Mouse (Mus musculus) stomach, embryonic 16.5 days (tissue): ENCODE results near the gene Larp1. TPM values are rescaled to one million over a fixed set of nuclear protein-coding genes. Genes with fewer than 3 reads are reported as not detected.

Experiments
- ATAC-seq: fragments of 200-750 bp; cut with Nextera tagmentation; 2 replicates; pipeline ENCODE4 v1.8.0; 2017; ENCODE audit warnings: moderate number of reproducible peaks, moderate TSS enrichment; ENCODE audit not compliant: insufficient read depth, low FRiP score
- H3K27ac ChIP-seq: fragments of 300-500 bp; sonication (generic); 2 replicates; pipeline ENCODE4 v1.5.1; 2014; ENCODE audit warnings: low read length
- H3K27me3 ChIP-seq: fragments of 300-500 bp; sonication (generic); 2 replicates; pipeline ENCODE4 v1.6.1; 2014; ENCODE audit warnings: low read length, control low read depth, mixed read lengths; ENCODE audit not compliant: control insufficient read depth, insufficient read depth
- H3K36me3 ChIP-seq: fragments of 300-500 bp; sonication (generic); 2 replicates; pipeline ENCODE4 v1.6.1; 2014; ENCODE audit warnings: low read length; ENCODE audit not compliant: control insufficient read depth, insufficient read depth
- H3K4me1 ChIP-seq: fragments of 300-500 bp; sonication (generic); 2 replicates; pipeline ENCODE4 v1.6.1; 2014; ENCODE audit warnings: low read length, control low read depth, mixed read lengths; ENCODE audit not compliant: control insufficient read depth, insufficient read depth
- H3K4me2 ChIP-seq: fragments of 300-500 bp; sonication (generic); 2 replicates; pipeline ENCODE4 v1.6.1; 2014; ENCODE audit warnings: low read depth, low read length, mixed read lengths
- H3K4me3 ChIP-seq: fragments of 300-500 bp; sonication (generic); replicated peaks from 2 replicates; pipeline ENCODE4 v1.5.1; 2014; ENCODE audit warnings: mild to moderate bottlenecking, low read length
- H3K9ac ChIP-seq: fragments of 300-500 bp; sonication (generic); 2 replicates; pipeline ENCODE4 v1.6.1; 2014; ENCODE audit warnings: low read length
- H3K9me3 ChIP-seq: fragments of 300-500 bp; sonication (generic); replicated peaks from 2 replicates; pipeline ENCODE4 v1.6.1; 2016; ENCODE audit warnings: low read length, control low read depth; ENCODE audit not compliant: control insufficient read depth
- WGBS: fragments of 180-500 bp; shearing (Covaris S2); extraction: QIAGEN DNeasy Blood & Tissue Kit; methylation state at CpG from one replicate; pipeline ENCODE4 v1.1.7; 2014; 5-methylcytosine and 5-hydroxymethylcytosine counted together
- polyA plus RNA-seq: library from polyadenylated mRNA; unstranded; fragments of >200 nt; fragmentation: Nextera tagmentation; extraction: Ambion mirVana; gene quantifications from 2 replicates; pipeline ENCODE4 v1.2.1, GENCODE M21; 2015

Gene Larp1
- polyA plus RNA-seq, 1 experiment from 2014 or later: 22.9 TPM

DNA sequence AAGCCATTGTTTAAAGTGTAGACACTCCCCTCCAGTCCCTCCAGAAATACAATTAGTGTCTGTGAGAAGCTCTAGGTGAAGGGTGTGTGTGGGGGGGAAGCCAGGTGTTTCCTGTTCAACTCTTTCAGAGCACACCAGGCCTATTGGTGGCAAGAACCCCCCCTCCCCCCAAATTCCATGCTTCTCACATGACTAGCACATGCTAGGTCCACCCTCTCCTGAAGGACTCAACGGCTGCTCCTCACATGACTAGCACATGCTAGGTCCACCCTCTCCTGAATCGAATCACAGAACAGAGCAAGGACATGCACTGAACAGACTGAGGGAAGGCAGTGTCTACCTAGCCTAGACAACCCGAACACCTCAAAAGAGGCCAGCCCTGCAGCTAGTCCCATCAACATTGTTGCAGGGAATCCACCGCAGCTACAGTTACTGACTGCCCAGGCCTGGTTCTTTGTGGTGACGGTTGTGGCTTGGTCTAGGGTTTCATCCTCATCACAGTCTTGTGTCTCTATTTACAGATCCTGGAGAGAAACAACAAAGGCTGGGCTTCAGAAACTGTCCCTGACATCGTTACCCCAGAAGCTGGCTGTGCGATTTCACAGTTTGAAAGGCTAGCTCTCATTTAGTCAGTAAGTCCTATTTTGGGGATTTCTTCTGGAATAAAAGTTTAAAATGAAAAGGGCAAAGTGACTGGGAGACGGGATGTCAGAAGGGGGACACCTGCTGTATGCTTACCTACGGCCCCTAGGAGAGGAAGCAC is 93.9 kb downstream of the Larp1 start:
- Histone ChIP-seq H3K27me3 (no peaks in the 10 kb centered on the region), H3K9ac (peak overlapping the region; percentile 97), H3K9me3 (no peaks in the 10 kb centered on the region), H3K4me1 (peaks cover 9% of the 10 kb centered on the region), H3K4me3 (no peak overlapping the region), H3K36me3 (no peaks in the 10 kb centered on the region), H3K4me2 (peak overlapping the region; percentile 50; the same call in 1 of the 2 replicates), H3K27ac (peak overlapping the region; percentile 34; the same call in 1 of the 2 replicates)
- WGBS: 85% methylated on average over 9 of the region's 9 CpGs
- no peak for ATAC-seq

DNA sequence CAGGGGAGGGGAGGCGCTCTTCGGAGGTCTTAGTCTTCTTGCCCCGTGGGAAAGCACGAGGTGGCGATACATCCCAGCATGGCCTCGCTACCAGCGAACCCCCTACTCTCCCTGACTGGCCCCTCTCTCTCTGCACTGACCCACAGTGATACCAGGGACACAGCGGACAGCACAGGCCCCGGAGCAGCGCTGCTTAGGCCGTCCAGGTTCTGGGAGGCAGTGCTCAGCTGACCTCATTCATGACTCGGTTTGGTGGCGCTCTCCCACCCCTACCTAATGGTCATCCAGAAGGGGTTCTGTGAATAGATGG is 94.4 kb downstream of the Larp1 start:
- 51% methylated on average over 13 of the region's 13 CpGs for WGBS
- Histone ChIP-seq H3K9ac (peak overlapping the region; percentile 97), H3K4me3 (peak overlapping the region; percentile 99), H3K4me1 (peaks cover 9% of the 10 kb centered on the region), H3K27me3 (no peaks in the 10 kb centered on the region), H3K4me2 (peak overlapping the region; percentile 50), H3K9me3 (no peaks in the 10 kb centered on the region), H3K27ac (peak overlapping the region; percentile 47), H3K36me3 (no peaks in the 10 kb centered on the region)
- peak; percentile 31; the same call in 1 of the 2 replicates for ATAC-seq

DNA sequence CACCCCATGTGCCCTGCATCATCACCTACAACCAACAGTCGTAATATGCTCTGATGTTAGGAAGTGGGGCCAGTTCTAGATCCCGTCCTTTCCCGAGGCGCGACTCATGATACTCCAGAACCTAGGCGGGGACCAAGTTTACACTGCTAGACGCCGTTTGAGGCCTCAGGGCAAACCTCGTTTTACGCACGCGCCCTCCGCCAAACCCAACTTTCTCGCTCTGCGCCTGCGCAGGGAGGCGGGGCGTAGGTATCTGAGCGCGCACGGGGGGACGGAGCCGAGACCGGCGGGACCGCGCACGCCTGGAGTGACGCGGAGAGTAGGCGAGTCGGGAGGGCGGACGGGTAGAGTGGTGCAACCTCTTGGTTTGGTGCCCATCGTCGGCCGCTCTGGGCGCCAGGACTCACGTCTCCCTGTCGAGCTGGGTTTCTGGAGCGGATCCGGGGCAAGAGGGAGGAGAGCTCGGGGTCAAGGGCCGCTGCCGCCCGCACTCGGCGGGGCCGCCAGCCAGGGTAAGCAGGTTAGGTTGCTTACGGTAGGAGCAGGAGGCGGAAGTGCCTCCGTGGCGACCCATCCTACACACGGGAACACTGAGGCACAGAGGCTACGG is 94.9 kb downstream of the Larp1 start, which contains the start of gene Cnot8:
Gene Cnot8, plus strand, starts transcription at position 457 of the 610 bp plus-strand sequence.
- peak within 1 kb of the TSS; percentile 97 for H3K9ac ChIP-seq
- peak; percentile 98 for ATAC-seq
- H3K27me3 ChIP-seq: no peaks in the 10 kb centered on the region
- no peaks in the 10 kb centered on the region for H3K9me3 ChIP-seq
- under 1% methylated on average over 55 of the region's 55 CpGs for WGBS
- H3K4me3 ChIP-seq: peak within 1 kb of the TSS; percentile 99
- H3K4me1 ChIP-seq: peaks cover 9% of the 10 kb centered on the region
- H3K4me2 ChIP-seq: peak within 1 kb of the TSS; percentile 50
- peak within 1 kb of the TSS; percentile 97 for H3K27ac ChIP-seq
- H3K36me3 ChIP-seq: no peaks in the 10 kb centered on the region

DNA sequence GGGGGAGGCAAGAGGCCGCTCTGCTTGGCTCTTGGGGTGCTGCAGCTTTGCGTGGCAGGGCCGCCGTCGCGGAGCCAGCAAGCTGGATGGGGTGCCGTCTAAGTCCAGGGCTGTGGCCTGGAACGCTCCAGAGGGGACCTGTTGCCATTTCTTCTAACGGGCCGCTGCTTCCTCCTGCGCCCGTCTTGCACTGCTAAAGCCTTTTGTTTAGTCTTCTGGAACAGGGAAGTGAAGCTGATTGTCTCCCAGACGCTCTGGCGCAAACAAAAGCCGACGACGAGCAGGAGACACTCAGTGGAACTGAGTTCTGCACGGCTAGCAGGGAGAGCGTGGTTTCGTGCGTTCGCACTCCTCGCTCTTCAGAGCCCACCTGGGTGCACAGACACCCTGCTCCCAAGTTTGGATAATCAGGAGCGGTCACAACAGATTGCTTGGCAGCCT is 95.5 kb downstream of the Larp1 start:
- Histone ChIP-seq H3K4me1 (peaks cover 9% of the 10 kb centered on the region), H3K27me3 (no peaks in the 10 kb centered on the region), H3K27ac (peak overlapping the region; percentile 97), H3K4me2 (peak overlapping the region; percentile 49), H3K9me3 (no peaks in the 10 kb centered on the region), H3K36me3 (no peaks in the 10 kb centered on the region), H3K9ac (peak overlapping the region; percentile 97), H3K4me3 (peak overlapping the region; percentile 99)
- ATAC-seq: no peak; the same call in none of the 2 replicates
- under 1% methylated on average over 24 of the region's 24 CpGs for whole genome bisulfite sequencing

DNA sequence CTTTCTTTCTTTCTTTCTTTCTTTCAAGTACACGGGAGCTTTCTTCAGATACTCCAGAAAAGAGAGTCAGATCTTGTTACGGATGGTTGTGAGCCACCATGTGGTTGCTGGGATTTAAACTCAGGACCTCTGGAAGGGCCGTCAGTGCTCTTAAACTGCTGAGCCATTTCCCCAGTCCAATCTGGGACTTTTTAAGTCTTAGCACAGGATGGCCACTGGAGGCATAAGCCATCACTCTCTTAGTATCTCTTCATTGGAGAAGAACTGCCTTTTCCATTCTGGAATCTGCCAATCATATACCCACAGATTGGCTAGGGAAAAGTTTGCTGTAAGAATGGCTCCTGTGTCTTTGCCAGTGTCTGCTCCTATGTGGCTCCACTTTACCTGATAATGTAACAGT is 98.1 kb downstream of the Larp1 start:
- no peaks in the 10 kb centered on the region for H3K27me3 ChIP-seq
- WGBS: 39% methylated on average over 3 of the region's 3 CpGs
- no peak for ATAC-seq

DNA sequence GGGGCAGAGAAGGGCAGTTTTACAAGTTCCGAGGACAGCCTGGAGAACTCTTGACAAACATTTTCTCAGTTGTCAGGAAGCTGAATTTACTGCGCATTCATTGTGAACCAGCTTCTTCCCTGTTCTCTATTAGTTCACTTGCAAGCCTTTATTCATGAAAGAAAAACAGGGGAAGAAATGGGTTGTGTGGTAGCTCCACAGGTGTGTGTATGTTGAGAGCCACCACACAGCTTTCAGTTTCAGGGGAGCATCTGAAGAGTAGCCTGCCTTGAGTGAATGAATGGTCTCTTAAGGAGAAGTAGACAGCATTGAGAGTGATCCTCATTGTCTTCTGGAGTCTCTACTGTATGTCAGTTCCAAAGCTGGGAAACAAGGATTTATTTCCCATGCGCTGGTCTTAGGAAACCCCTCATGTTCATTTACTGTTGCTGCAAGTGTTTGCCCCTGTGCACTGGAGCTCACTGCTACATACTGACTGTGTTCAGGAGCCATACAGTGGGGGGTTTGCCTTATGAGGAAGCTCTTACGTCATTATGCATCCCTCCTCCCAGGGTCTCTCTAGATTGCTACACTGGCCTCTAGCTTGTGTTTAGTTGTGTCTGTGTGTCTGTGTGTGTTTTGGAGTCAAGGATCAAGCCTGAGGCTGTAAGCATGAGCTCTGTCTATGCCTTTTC is 98.9 kb downstream of the Larp1 start:
- H3K27me3 ChIP-seq: no peaks in the 10 kb centered on the region
- no peaks in the 10 kb centered on the region for H3K9me3 ChIP-seq
- H3K4me1 ChIP-seq: peaks cover 9% of the 10 kb centered on the region
- H3K9ac ChIP-seq: no peak overlapping the region
- 81% methylated on average over 4 of the region's 4 CpGs for WGBS
- ATAC-seq: no peak
- H3K4me2 ChIP-seq: no peak overlapping the region
- no peak overlapping the region for H3K27ac ChIP-seq
- H3K36me3 ChIP-seq: peaks cover 14% of the 10 kb centered on the region; the same call in 1 of the 2 replicates
- H3K4me3 ChIP-seq: no peak overlapping the region

More for the DNA sequence above, 98.1 kb downstream of the Larp1 start:
- no peaks in the 10 kb centered on the region for H3K9me3 ChIP-seq
- no peak overlapping the region for H3K4me2 ChIP-seq
- H3K27ac ChIP-seq: no peak overlapping the region
- peaks cover 14% of the 10 kb centered on the region; the same call in 1 of the 2 replicates for H3K36me3 ChIP-seq
- no peak overlapping the region for H3K4me3 ChIP-seq
- peaks cover 9% of the 10 kb centered on the region for H3K4me1 ChIP-seq
- no peak overlapping the region for H3K9ac ChIP-seq

Other genes starting within 250 kb of the Larp1 start
- 5.9 and 6.6 TPM in 2 replicates for gene Sap30l, start 207.4 kb upstream of the Larp1 start, polyA plus RNA-seq
- gene Hand1, start 176.2 kb upstream of the Larp1 start, polyA plus RNA-seq: 1.0 and 1.4 TPM in 2 replicates
- gene Gm12248, start 84.1 kb downstream of the Larp1 start, polyA plus RNA-seq: not detected in 2 replicates
- 71.7 and 74.6 TPM in 2 replicates for gene Cnot8, start 95.1 kb downstream of the Larp1 start, polyA plus RNA-seq
- 12.7 and 14.9 TPM in 2 replicates for gene Gemin5, start 159.5 kb downstream of the Larp1 start, polyA plus RNA-seq
- gene Mrpl22, start 162.6 kb downstream of the Larp1 start, polyA plus RNA-seq: 111 and 118 TPM in 2 replicates
- 4.5 and 6.3 TPM in 2 replicates for gene Igtp, start 190.5 kb downstream of the Larp1 start, polyA plus RNA-seq
- 3.7 and 4.0 TPM in 2 replicates for gene Irgm2, start 190.6 kb downstream of the Larp1 start, polyA plus RNA-seq